Mouse (Mus musculus) kidney, postnatal 25 days (tissue): ENCODE measurements at regions not wholly inside any gene's neighbourhood (a gene's known extent, or its start where the extent isn't known, plus 50 kb on each side); places are given as distances from the start of the nearest gene placed in this dataset.
A peak's percentile ranks its signal among the peaks of the same experiment; 100 is the strongest.
"Not testable (repeated sequence)": the region's sequence is repeated elsewhere in the genome, so short reads cannot be mapped to it uniquely, and the experiment has no call there.

Experiments used
- DNase-seq, 2 experiments: peaks; one replicate each; pipeline ENCODE4 v3.0.0; 2021; ENCODE audit warnings: mixed read lengths in 2 of 2

DNA sequence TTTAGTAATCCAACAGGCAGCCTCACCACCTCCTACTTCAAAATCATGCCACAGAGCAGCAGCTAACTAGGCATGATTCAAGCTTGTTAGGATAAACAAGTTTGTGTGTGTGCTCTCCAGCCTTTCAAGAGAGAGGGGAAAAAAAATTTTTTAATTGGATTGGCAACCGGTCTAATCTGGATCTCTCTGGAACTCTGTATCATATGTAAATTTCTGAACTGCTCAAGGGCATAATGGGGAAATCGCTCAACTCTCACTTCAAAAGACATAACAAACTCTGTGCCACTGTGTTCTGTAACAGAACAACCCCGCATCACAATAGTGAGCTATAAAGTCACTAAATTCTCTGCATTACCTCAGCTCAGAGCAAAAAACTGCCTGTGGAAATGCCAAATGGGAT, 147.9 kb upstream of the Krtap11-1 start:
- DNase-seq = no peak

DNA sequence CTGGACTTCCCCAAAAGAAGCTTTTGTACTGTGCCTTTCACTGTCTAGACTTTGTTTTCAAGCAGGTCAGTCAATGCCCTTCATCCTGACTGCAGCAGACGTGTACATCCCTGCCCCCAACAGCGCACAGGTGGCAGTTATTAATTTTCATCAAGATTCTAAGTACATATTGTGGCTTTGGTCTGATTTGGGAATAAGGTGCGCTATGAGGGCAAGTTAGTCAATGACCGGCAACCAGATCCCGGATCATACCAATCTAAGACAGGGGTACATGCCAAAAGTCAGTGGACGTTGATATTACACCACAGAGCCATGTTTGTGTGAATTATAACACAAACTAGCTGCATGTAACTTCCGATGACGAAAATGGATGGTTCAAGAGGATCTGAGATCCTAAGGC, 144.7 kb upstream of the Krtap11-1 start:
- not testable (repeated sequence) for DNase-seq

DNA sequence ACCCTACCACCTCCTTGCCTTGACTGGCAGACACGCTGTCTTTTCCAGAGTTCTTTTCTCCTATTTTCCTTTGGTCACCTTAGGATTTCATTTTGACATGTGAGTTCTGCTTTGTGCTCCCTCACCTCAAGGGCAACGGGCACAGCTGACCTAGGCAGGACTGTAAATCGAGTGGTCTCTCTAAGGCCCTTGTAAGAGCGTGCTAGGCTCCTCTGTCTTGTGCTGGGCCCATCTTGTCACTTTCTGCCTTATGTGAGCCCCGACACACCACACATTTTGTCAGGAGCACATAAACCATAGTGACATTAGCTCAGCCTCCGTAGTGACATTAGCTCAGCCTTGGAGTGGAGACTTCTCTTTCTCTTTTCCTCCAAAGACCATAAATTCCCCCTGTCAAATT, 133.3 kb upstream of the Krtap11-1 start:
- no peak for DNase-seq

DNA sequence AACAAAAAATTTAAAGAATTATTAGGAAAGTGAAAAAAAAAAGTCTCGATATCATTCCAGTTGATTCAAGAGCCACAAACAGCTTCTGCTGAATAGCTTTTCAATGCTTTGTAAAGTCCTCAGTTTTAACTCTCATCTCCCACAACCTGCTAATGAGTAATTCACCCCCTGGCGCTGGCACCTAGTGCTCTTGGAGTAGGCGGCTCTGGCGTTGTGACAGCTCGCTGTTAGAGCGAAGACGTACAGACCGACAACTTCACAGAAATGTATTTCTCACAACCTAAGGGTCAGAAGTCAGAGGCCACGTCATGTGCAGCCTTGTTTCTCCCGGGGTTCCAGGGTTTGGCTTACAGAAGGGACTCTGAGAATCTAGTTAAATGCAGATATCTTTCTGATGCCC, 132.2 kb upstream of the Krtap11-1 start:
- peak; percentile 18 to 51 for DNase-seq

DNA sequence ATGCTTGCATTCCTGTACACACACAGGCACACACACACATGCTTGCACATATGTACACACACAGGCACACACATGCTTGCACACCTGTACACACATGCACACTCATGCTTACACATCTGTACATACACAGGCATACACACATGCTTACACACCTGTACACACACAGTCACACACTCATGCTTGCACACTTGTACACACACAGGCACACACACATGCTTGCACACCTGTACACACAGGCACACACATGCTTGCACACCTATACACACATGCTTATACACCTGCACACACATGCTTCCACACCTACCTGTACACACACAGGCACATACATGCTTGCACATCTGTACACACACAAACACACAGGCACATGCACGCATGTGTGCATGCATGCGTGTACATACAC, 131.4 kb upstream of the Krtap11-1 start:
- DNase-seq = no peak

DNA sequence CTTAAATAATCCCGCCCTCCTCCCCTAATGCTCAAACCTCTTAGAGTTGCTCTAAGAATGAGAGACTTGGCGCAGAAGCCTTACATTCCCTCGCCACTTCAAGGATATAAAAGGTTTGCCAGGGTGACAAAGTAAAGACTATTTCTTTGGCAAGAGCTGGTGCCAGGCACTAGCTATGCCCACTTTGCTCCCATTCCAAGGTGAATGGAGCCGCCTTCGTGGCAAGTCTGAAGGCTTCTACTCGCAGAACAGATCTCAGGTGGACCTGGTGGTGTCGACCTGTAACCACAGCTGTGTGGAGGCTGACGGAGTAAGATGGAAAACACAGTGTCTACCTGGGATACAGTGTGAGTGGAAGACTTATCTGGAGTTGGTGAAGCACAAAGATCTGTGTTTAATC, 130.8 kb upstream of the Krtap11-1 start:
- DNase-seq = no peak

DNA sequence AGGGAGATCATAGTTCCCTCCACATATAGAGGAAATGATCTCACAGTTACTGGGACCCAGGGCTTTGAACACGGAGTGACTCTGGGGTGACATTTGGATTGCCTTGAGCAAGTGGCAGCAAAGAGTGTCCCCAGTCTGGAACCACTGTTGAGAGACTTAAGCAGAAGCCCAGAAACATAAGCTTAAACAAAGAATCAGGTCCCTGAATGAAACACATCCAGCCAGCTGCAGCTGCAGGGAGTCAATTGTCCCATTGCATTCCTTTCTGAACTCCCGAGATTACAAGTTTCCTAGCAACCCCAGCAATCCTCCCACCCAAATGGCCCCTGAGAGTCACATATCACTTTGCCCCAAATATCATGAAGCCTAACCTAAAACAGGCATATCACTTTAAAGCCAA, 128.7 kb upstream of the Krtap11-1 start:
- DNase-seq = no peak

DNA sequence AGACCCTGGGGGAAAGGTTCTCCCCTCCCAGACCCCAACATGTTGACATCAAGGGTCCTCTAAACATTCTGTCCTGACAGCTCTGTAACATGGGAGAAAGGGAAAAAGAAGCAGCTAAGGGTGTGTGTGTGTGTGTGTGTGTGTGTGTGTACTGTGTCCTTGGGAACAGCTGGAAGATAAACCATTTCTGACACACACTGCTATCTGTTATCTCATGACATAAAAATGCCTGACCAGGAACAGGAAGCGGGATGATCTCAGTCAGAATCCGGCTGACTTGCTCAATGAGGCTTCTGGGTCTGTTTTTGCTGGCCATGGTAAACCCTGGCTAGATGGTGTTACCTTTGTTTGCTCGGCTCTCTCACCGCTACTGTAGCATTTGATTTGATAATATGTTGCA, 124.8 kb upstream of the Krtap11-1 start:
- peak; percentile 31 to 43 for DNase-seq

DNA sequence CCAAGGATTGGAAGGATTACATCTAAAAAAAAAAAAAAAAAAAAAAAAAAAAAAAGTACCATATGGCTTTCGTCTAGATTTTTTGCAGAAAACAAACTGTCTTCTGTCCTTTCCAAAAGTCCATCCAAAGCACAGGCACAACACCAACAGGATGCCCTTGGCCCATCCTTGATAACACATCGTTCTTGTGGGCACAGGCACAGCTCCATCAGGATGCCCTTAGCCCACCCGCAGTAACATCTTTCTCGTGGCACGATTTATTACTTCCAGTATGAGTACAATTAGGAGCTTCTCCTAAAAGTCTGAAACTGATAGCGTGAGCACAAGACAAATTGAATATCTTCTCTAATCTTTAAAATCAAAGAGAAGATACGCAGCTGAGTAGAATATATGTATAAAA, 124.4 kb upstream of the Krtap11-1 start:
- peak in 1 of 2 experiments; percentile 38 for DNase-seq

DNA sequence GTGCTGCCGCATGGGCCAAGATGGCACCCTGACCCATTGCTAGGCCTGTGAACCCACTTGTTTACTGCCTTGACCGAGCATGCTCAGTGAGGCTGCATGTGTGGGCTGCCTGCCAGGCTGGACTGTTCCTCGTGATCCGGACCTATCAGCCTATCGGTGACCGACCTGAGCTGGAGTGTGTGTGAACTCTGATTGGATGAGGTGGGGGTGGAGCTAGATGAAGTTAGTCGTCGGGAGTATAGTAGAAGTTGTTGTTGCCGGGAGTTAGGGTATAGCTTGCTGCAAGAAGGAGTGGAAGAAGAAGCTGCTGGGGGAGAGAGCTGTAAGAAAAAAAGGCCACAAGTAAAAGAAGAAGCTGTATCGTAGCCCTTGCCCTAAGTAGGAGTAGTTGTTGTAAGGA, 122.3 kb upstream of the Krtap11-1 start:
- no peak for DNase-seq

DNA sequence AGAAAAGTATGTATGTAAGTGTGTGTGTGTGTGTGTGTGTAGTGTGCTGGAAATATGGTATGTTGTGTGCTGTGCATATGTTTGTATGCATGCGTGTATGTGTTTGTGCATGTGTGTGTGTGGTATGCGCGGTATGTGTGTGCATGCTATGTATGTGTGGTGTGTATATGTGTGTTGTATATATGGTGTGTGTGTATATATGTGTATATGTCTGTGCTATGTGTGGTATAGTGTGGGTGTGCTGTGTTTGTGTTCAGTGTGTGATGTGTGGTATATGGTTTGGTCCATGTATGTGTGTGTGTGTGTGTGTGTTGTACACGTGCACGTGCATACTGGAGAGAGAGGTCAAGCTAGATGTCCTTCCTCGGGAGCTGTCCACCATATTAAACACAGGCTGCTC, 108.5 kb upstream of the Krtap11-1 start:
- DNase-seq = no peak

DNA sequence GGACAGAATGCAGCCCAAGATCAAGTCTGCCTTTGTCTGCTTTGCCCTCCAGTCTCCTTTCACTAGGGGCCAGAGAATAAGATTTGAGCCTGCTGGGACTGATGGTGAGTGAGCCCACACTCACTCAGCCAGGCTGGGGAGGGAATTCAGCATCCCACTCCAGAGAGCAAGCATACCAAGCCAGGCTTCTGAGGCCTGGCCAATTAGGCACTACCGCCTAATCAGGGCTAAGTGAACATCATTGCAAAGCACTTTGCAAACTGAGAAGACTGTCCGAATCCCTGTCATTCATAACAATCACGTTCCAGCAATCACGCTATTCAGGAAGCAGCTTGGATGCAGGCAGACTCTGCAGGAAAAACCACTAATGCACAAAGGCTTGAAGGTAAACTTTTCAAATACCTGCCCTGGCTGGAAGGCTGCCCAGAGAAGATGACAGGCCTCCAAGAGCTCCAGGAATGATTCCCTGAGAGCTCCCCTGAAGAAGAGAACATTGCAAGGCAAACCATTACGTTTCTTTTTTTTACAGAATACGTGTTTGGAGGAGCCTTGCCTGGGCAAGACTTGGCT, 107.5 kb upstream of the Krtap11-1 start:
- DNase-seq = no peak

DNA sequence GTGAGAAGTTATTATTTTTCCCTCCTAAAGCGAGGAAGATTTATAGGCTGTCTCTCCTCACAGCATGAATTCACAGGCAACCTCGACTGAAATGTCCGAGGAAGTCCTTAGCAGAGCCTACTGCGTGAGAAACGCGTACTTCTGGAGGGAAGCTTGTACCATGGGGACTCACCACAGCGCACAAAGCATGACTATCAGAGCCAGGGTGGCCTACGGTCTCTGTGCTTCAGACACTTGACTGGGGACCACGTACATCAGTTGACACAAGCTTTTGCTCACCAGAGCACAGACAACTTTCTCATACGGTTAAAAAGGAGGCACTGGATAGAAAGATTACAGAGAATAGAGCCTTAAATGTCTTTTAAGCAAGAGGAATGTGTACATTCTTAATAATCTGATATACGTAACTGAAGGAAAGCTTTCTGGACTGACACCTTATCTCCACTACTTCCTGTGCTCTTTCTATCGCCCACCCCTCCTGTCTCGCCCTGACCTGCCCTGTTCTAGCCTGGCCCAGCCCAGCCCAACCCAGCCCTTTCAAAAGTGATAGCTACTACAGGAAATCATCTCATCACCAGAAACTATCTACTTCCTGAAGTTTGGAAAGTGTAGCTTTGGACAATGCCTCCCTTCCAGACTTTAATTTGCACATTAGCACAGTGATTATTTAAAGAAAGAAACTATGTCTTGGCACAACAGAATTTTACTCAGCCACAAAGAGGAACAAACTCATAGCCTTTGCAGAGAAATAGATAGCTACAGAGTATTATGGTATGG, 104.2 kb upstream of the Krtap11-1 start:
- no peak for DNase-seq

DNA sequence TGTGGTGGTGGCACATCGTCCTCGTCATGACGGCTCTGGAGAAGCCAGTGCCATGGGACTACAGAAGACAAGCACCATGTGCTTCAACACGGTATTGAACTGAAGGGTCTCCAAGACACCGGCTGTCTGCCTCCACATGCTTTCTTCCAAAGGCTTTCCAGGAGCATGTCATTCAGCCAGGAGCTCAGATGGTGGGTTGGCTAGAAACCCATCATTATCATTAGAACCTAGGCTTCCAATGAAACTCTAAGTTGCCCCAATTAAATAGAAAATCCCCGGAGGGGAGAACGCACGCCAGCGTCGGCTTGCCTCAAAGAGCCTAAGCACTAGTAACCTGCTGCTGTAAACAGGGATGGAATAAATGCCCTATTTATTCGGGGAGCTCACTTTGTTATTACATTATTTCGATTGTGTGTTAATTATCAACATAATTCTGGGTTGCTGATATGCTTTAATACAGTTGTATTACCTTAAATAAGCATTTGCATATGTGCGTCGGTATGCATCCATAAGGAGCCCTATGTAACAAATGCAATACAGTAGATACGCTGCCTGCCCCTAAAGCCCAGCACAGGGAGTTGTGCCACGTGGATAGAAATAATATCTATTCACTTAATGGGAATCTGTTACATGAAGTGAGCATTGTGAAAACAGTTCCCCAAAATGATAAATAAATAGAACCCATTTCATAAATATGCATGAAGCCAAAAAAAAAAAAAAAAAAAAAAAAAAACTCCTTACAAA, 103.3 kb upstream of the Krtap11-1 start:
- DNase-seq = no peak

DNA sequence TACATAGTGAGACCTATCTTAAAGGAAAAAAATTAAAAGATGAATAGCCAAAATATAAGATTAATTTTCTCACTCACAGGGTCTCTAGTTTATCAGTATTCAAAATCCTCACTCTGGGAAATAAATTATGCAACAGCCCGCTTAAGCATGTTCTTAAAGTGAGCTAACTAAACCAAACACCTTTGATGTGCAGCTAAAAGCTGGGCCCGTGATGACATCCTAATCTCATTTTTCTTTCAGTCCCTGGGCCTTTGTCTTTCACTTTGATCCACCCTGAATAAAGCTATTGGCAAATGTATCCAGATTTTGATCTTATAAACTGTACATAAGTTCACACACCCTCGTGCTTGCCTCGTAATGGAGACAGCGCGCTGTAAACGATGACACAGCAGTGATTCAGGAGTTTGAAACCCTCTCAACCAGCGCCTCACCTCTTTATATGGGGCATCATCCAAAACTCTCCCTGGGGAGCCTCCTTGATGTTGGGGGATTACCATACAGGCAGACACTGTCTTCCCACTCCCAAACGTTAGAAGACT, 100.3 kb upstream of the Krtap11-1 start:
- no peak for DNase-seq

DNA sequence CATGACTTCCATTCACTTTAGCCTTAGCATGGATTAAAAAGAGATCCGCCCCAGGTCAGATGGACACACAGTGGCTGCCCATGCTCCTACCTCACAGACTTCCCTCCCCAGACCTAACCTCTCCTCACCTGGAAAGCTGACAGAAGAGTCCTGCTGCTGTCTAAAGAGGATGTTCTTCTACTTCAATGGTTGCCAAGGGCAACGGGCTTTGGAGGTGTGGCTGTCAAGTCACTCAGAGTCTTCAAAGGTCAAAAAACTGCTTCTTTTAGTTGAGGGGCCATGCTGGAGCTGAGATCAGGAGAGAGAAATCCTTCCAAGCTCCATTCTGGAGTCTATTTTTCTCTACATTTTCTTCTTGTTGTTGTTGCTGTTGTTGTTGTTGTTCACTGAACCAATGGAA, 89.1 kb upstream of the Krtap11-1 start:
- no peak for DNase-seq

DNA sequence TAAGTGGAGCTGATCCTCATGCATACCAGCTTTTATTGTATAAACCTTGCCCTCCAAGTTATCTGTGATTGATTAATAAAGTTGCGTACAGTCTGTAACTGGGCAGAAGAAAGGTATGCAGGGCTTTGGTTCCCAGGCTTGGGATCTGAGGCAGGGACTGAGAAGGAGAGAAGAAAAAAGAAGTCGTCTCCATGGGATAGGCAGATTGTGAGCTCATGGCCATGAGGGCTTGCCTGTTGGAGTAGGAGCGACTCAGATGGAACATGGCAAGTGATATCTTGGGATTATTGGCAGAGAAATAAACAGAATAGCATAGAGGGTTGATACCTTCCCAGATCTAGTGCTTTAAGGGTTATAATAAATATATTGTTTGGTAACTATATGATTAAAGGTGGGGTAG, 85.1 kb upstream of the Krtap11-1 start:
- no peak for DNase-seq

DNA sequence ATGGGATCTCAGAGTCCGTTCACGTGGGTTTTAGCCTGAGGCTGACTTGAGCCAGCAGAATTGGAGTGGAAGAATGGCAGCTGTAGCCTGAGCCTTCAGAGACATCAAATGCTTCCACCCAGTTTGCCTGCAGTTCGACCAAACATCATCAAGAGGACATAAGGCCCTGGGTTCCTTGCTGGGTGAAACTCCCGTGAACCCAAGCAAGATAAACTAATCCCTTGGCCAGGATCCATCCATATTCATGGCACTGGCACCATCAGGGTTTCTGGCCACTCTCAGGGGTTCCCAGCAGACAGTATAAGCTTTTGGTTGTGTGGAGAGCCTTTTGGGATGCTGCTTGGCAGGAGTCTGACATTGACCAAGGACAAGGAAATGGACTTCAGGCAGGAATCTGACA, 77.7 kb upstream of the Krtap11-1 start:
- DNase-seq = no peak

DNA sequence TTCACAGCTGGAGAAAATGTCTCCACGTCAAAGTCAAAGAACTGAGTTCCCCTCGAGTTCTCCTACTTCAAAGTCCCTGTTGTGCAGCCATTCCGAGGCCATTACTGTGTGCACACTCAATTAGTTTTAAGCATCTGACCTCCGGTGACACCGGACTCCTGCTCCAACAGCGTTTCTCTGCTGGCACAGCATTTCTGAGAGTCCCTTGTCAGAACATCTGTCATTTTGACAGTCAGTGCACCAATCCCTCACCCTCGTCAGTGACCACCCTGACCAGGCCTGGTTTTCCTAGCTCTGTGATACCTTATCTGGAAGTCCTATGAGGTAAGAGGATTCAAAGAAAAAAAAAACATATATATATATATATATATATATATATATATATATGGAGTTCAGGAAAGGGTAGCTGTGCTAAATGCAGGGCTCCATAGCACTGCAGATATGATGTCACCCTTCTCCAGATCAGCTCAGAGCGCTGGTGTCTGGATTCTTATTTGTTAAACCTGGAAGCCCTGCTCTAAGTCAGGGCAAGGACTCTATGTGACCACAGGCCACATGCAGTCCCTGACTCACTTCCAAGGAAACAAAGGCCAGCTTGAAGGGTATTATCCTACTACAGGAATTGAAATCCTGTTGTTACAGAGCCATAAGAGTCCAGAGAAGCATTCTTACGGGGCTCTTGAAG, 63.1 kb upstream of the Krtap11-1 start:
- no peak for DNase-seq

DNA sequence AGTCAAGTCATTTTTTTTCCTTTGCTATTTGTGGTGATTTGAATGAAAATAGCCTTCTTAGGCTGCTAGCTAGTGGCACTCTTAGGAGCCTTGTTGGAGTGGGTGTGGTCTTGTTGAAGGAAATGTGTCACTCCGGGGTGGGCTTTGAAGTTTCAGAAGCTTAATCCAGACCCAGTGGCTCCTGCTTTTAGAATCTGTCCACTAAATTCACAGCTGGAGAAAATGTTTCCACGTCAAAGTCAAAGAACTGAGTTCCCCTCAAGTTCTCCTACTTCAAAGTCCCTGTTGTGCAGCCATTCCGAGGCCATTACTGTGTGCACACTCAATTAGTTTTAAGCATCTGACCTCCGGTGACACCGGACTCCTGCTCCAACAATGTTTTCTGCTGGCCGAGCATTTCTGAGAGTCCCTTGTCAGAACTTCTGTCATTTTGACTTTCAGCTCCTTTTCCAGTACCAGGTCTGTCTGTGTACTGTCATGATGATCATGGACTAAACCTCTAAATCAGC, 61.2 kb upstream of the Krtap11-1 start:
- DNase-seq = no peak

DNA sequence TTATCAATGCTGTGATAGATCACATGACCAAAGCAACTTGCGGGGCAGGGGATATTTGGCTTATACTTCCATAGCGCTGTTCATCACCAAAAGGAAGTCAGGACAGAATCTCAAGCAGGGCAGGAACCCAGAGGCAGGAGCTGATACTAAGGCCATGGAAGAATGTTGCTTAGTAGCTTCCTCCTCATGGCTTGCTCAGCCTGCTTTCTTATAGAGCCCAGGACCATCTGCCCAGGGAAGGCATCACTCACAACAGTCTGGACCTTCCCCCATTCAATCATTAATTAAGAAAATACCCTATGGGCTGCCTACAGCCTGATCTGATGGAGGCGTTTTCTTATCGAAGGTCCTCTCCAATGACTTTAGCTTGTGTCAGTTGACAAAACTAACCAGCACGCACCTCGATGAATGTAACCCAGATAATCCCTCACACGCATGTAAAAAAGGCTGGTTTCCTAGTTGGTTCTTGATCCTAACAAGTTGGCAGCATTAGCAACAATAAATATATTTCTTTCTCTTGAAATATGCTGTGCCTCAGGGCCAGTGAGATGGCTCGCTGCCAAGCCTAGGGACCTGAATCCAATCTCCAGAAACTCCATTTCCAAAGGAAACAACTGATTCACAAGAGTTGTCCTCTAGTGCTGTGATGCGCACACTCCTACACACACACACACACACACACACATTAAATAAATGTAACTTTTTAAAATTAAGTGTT, 60.6 kb upstream of the Krtap11-1 start:
- peak in 1 of 2 experiments; percentile 23 for DNase-seq

DNA sequence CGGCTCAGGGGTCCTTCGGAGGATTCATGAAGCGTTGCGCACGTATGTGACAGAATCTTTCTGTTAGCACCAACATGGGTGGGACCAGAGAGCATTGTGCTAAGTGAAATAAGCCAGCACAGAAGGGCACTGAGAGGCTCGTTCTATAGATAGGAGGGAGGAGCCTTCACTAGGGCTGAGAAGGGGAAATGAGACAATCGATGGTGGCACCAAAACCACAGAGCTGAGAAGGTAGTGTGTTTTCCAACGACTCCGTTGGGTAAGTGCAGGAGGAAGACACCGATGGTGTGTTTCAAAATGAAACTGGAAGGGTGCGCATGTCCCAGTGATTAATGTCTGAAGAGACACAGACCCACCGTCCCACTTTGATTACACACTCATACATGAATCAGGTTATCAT, 54.7 kb upstream of the Krtap11-1 start:
- no peak for DNase-seq
